Mouse (Mus musculus) heart, embryonic 16.5 days (tissue): ENCODE measurements at regions not wholly inside any gene's neighbourhood (a gene's known extent, or its start where the extent isn't known, plus 50 kb on each side); places are given as distances from the start of the nearest gene placed in this dataset.

ENCODE experiments used
- ATAC-seq: fragments of 200-750 bp; cut with Nextera tagmentation; replicated peaks from 2 replicates; pipeline ENCODE4 v1.8.0; 2017; ENCODE audit warnings: moderate number of reproducible peaks; ENCODE audit not compliant: insufficient read depth, low FRiP score; ENCODE audit errors: extremely low read depth
- H3K27ac ChIP-seq: fragments of 300-500 bp; sonication (generic); 2 replicates; pipeline ENCODE4 v1.5.1; 2014; ENCODE audit warnings: mild to moderate bottlenecking, low read length, control low read depth, moderate library complexity
- H3K27me3 ChIP-seq: fragments of 300-500 bp; sonication (generic); 2 replicates; pipeline ENCODE4 v1.6.1; 2014; ENCODE audit warnings: low read length, mixed read lengths; ENCODE audit not compliant: control insufficient read depth, insufficient read depth
- H3K36me3 ChIP-seq: fragments of 300-500 bp; sonication (generic); 2 replicates; pipeline ENCODE4 v1.6.1; 2014; ENCODE audit not compliant: control insufficient read depth, insufficient read depth
- H3K4me1 ChIP-seq: fragments of 300-500 bp; sonication (generic); 2 replicates; pipeline ENCODE4 v1.6.1; 2014; ENCODE audit warnings: low read length, mixed read lengths; ENCODE audit not compliant: control insufficient read depth, insufficient read depth
- H3K4me2 ChIP-seq: fragments of 300-500 bp; sonication (generic); 2 replicates; pipeline ENCODE4 v1.6.1; 2014; ENCODE audit warnings: low read depth, mild to moderate bottlenecking, control low read depth, low read length
- H3K4me3 ChIP-seq: fragments of 300-500 bp; sonication (generic); 2 replicates; pipeline ENCODE4 v1.5.1; 2014; ENCODE audit warnings: mild to moderate bottlenecking, control low read depth, low read length
- H3K9ac ChIP-seq: fragments of 300-500 bp; sonication (generic); 2 replicates; pipeline ENCODE4 v1.6.1; 2014; ENCODE audit warnings: low read length, control low read depth
- H3K9me3 ChIP-seq: fragments of 300-500 bp; sonication (generic); replicated peaks from 2 replicates; pipeline ENCODE4 v1.6.1; 2016; ENCODE audit warnings: low read length; ENCODE audit not compliant: control insufficient read depth
- WGBS: fragments of 180-500 bp; shearing (Covaris S2); extraction: QIAGEN DNeasy Blood & Tissue Kit; methylation state at CpG from one replicate; pipeline ENCODE4 v1.1.7; 2014; 5-methylcytosine and 5-hydroxymethylcytosine counted together

GRCm38 (mm10) chr17:88272161-88272560 is 168.3 kb upstream of the Foxn2 start:
- H3K4me1 ChIP-seq: no peaks in the 10 kb centered on the region
- ATAC-seq: no peak

GRCm38 (mm10) chr17:88273520-88273919 is 167.0 kb upstream of the Foxn2 start:
- H3K9me3 ChIP-seq: peaks cover 2% of the 10 kb centered on the region; the same call in 1 of the 2 replicates
- H3K27me3 ChIP-seq: no peaks in the 10 kb centered on the region
- WGBS: 86% methylated on average over 9 of the region's 9 CpGs
- no peak overlapping the region for H3K4me3 ChIP-seq
- no peak overlapping the region for H3K27ac ChIP-seq
- no peak for ATAC-seq
- H3K9ac ChIP-seq: no peak overlapping the region
- no peaks in the 10 kb centered on the region; the same call in 1 of the 2 replicates for H3K36me3 ChIP-seq
- H3K4me1 ChIP-seq: no peaks in the 10 kb centered on the region
- H3K4me2 ChIP-seq: no peak overlapping the region

More at GRCm38 (mm10) chr17:88272161-88272560, 168.3 kb upstream of the Foxn2 start:
- H3K36me3 ChIP-seq: no peaks in the 10 kb centered on the region
- H3K4me2 ChIP-seq: no peak overlapping the region
- no peak overlapping the region for H3K27ac ChIP-seq
- H3K9ac ChIP-seq: no peak overlapping the region
- H3K27me3 ChIP-seq: no peaks in the 10 kb centered on the region
- H3K9me3 ChIP-seq: peaks cover 5% of the 10 kb centered on the region; the same call in 1 of the 2 replicates
- no peak overlapping the region for H3K4me3 ChIP-seq
- 81% methylated on average over 5 of the region's 5 CpGs for WGBS

- WGBS: 66% methylated on average over 14 of the region's 14 CpGs
- Histone ChIP-seq H3K27me3 (no peaks in the 10 kb centered on the region), H3K36me3 (no peaks in the 10 kb centered on the region; the same call in 1 of the 2 replicates), H3K27ac (peak overlapping the region; percentile 48; the same call in 1 of the 2 replicates), H3K4me1 (no peaks in the 10 kb centered on the region), H3K4me2 (no peak overlapping the region), H3K9me3 (peaks cover 2% of the 10 kb centered on the region; the same call in 1 of the 2 replicates), H3K4me3 (no peak overlapping the region), H3K9ac (no peak overlapping the region)
- no peak for ATAC-seq
Measured at GRCm38 (mm10) chr17:88274003-88274698, 166.4 kb upstream of the Foxn2 start.

GRCm38 (mm10) chr17:88274720-88275433 is 165.6 kb upstream of the Foxn2 start:
- no peaks in the 10 kb centered on the region for H3K27me3 ChIP-seq
- H3K36me3 ChIP-seq: no peaks in the 10 kb centered on the region; the same call in 1 of the 2 replicates
- H3K27ac ChIP-seq: no peak overlapping the region
- no peaks in the 10 kb centered on the region for H3K4me1 ChIP-seq
- no peak for ATAC-seq
- no peak overlapping the region for H3K4me3 ChIP-seq
- H3K4me2 ChIP-seq: no peak overlapping the region
- 53% methylated on average over 6 of the region's 6 CpGs for WGBS
- H3K9ac ChIP-seq: no peak overlapping the region
- H3K9me3 ChIP-seq: peaks cover 2% of the 10 kb centered on the region; the same call in 1 of the 2 replicates

GRCm38 (mm10) chr17:88279656-88280055 is 160.9 kb upstream of the Foxn2 start:
- ATAC-seq: no peak
- Histone ChIP-seq H3K9me3 (peaks cover 4% of the 10 kb centered on the region), H3K27me3 (no peaks in the 10 kb centered on the region), H3K4me2 (no peak overlapping the region), H3K36me3 (no peaks in the 10 kb centered on the region; the same call in 1 of the 2 replicates), H3K9ac (no peak overlapping the region), H3K27ac (no peak overlapping the region), H3K4me3 (no peak overlapping the region), H3K4me1 (no peaks in the 10 kb centered on the region)
- WGBS: 78% methylated on average over 5 of the region's 5 CpGs

- no peaks in the 10 kb centered on the region; the same call in 1 of the 2 replicates for H3K36me3 ChIP-seq
- H3K27me3 ChIP-seq: no peaks in the 10 kb centered on the region
- peaks cover 5% of the 10 kb centered on the region for H3K9me3 ChIP-seq
- no peak overlapping the region for H3K4me2 ChIP-seq
- no peak overlapping the region for H3K9ac ChIP-seq
- no peak overlapping the region for H3K27ac ChIP-seq
- no peak overlapping the region for H3K4me3 ChIP-seq
- WGBS: 58% methylated on average over 1 of the region's 1 CpGs
- no peak for ATAC-seq
- no peaks in the 10 kb centered on the region for H3K4me1 ChIP-seq
Measured at GRCm38 (mm10) chr17:88282711-88283110, 157.8 kb upstream of the Foxn2 start.

GRCm38 (mm10) chr17:88284477-88284876 is 156.0 kb upstream of the Foxn2 start:
- Histone ChIP-seq H3K9ac (no peak overlapping the region), H3K27ac (no peak overlapping the region), H3K4me2 (no peak overlapping the region), H3K36me3 (no peaks in the 10 kb centered on the region), H3K27me3 (no peaks in the 10 kb centered on the region), H3K4me3 (no peak overlapping the region), H3K9me3 (peaks cover 11% of the 10 kb centered on the region), H3K4me1 (no peaks in the 10 kb centered on the region)
- ATAC-seq: no peak
- WGBS: 78% methylated on average over 3 of the region's 3 CpGs

GRCm38 (mm10) chr17:88287861-88288260 is 152.7 kb upstream of the Foxn2 start:
- Histone ChIP-seq H3K4me1 (no peaks in the 10 kb centered on the region), H3K4me3 (no peak overlapping the region), H3K27ac (no peak overlapping the region), H3K36me3 (no peaks in the 10 kb centered on the region), H3K27me3 (no peaks in the 10 kb centered on the region), H3K4me2 (no peak overlapping the region), H3K9ac (no peak overlapping the region), H3K9me3 (peaks cover 8% of the 10 kb centered on the region)
- ATAC-seq: no peak
- WGBS: 67% methylated on average over 1 of the region's 1 CpGs

GRCm38 (mm10) chr17:88297520-88297919 is 143.0 kb upstream of the Foxn2 start:
- Histone ChIP-seq H3K9me3 (peaks cover 2% of the 10 kb centered on the region; the same call in 1 of the 2 replicates), H3K36me3 (no peaks in the 10 kb centered on the region), H3K9ac (no peak overlapping the region), H3K27me3 (no peaks in the 10 kb centered on the region), H3K4me2 (no peak overlapping the region), H3K4me1 (no peaks in the 10 kb centered on the region), H3K27ac (no peak overlapping the region), H3K4me3 (no peak overlapping the region)
- 26% methylated on average over 4 of the region's 4 CpGs for WGBS
- ATAC-seq: no peak
